Mouse (Mus musculus) kidney, adult 2 months (tissue): ENCODE data around the gene Arpc1b. TPM values are rescaled to one million over a fixed set of nuclear protein-coding genes. Genes with fewer than 3 reads are reported as not detected.
"Not testable (repeated sequence)": the region's sequence is repeated elsewhere in the genome, so short reads cannot be mapped to it uniquely, and the experiment has no call there.

Experiments
- DNase-seq: peaks from one replicate; pipeline ENCODE4 v3.0.0; 2021
- H3K27ac ChIP-seq: fragments of 200-500 bp; 2 replicates; pipeline ENCODE4 v1.5.1; 2012; ENCODE audit warnings: low read depth, low read length, control low read depth, inconsistent platforms; ENCODE audit not compliant: insufficient read depth
- H3K27me3 ChIP-seq: fragments of 200-500 bp; replicated peaks from 2 replicates; pipeline ENCODE4 v1.6.1; 2012; ENCODE audit warnings: mild to moderate bottlenecking, moderate library complexity, low read length, inconsistent platforms; ENCODE audit not compliant: control insufficient read depth, insufficient read depth
- H3K36me3 ChIP-seq: fragments of 200-500 bp; 2 replicates; pipeline ENCODE4 v1.6.1; 2012; ENCODE audit warnings: mild to moderate bottlenecking, moderate library complexity, low read length, inconsistent platforms; ENCODE audit not compliant: control insufficient read depth, insufficient read depth
- H3K4me1 ChIP-seq: fragments of 200-500 bp; 2 replicates; pipeline ENCODE4 v1.6.1; 2011; ENCODE audit warnings: low read length; ENCODE audit not compliant: control insufficient read depth, insufficient read depth
- H3K4me3 ChIP-seq: fragments of 200-500 bp; 2 replicates; pipeline ENCODE4 v1.5.1; 2011; ENCODE audit warnings: mild to moderate bottlenecking, low read depth, low read length, control low read depth; ENCODE audit not compliant: insufficient read depth
- CTCF ChIP-seq: fragments of 200-500 bp; conservative IDR thresholded peaks from 2 replicates; pipeline ENCODE4 v1.5.1; 2011; ENCODE audit warnings: low read depth, mild to moderate bottlenecking, control low read depth, low read length, moderate library complexity, mixed read lengths; ENCODE audit not compliant: insufficient read depth, insufficient read length
- POLR2A ChIP-seq: fragments of 200-500 bp; IDR thresholded peaks from one replicate; pipeline ENCODE4 v1.6.1; 2011; ENCODE audit warnings: low read depth, low read length, control low read depth
- WGBS: fragments of 180-500 bp; shearing (Covaris S2); methylation state at CpG from one replicate; pipeline ENCODE4 v1.1.7; 2018; 5-methylcytosine and 5-hydroxymethylcytosine counted together
- polyA plus RNA-seq: library from polyadenylated mRNA; depleted of rRNA; stranded (reverse); fragments of >200 nt; gene quantifications from 2 replicates; pipeline ENCODE4 v1.2.3, GENCODE M21; 2012

Arpc1b gene
- polyA plus RNA-seq, 1 experiment: 193 TPM

DNA sequence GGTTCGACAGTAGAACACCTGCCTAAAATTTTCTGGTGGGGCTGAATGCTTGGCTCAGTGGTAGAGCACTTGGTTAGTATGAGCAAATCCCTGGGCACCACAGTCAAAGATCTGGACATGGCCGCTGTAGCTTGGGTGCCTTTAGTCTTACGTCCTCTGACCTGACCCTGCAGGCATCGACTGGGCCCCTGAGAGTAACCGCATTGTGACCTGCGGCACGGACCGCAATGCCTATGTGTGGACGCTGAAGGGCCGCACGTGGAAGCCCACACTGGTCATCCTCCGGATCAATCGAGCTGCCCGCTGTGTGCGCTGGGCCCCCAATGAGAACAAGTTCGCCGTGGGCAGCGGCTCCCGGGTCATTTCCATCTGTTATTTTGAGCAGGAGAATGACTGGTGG, 9.4 kb downstream of the Arpc1b start:
- no peak for DNase-seq
- no peaks in the 10 kb centered on the region for H3K4me1 ChIP-seq
- no peaks in the 10 kb centered on the region for H3K36me3 ChIP-seq
- TF ChIP-seq POLR2A (no peak), CTCF (no peak)
- no peak overlapping the region for H3K27ac ChIP-seq
- H3K27me3 ChIP-seq: no peaks in the 10 kb centered on the region
- 93% methylated on average over 19 of the region's 19 CpGs for WGBS
- no peak overlapping the region for H3K4me3 ChIP-seq

DNA sequence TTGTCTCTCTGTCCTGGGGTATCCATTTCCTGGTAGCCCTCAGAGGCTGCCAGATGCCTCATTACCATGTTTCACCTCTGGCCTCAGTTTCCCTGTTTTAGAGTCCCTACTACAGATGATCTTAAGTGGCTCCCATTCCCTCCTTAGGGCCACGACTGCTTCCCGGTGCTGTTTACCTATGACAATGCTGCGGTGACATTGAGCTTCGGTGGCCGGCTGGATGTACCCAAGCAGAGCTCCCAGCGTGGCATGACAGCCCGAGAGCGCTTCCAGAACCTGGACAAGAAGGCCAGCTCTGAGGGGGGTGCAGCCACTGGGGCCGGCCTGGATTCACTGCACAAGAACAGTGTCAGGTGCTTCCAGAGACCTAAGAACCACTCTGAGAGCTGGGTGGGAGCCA, 12.6 kb downstream of the Arpc1b start:
- no peak overlapping the region for H3K4me3 ChIP-seq
- DNase-seq: no peak
- WGBS: 93% methylated on average over 9 of the region's 9 CpGs
- H3K36me3 ChIP-seq: peaks cover 5% of the 10 kb centered on the region; the same call in 1 of the 2 replicates
- no peak for TF ChIP-seq CTCF
- no peak for TF ChIP-seq POLR2A
- no peaks in the 10 kb centered on the region for H3K4me1 ChIP-seq
- H3K27me3 ChIP-seq: no peaks in the 10 kb centered on the region
- H3K27ac ChIP-seq: no peak overlapping the region

DNA sequence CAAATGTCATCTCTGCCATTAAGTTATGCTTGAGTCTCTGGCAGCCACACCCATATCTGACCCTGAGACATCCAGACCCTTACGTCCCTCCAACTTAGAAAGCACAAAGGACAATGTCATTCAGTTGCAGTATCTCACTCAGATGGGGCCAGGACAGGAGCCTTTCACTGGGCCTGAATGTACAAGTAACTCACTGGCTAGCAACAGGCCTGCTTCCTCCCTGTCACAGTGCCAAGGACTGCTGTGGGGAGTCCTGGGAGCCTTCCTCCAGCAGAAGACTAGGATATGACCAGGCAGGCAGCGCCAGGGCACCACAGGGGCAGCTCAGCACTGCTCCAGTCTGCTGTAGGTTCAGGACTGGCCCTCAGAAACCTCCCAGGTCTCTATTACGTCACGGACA, 15.1 kb downstream of the Arpc1b start:
- no peak for TF ChIP-seq CTCF
- no peak for TF ChIP-seq POLR2A
- peaks cover 8% of the 10 kb centered on the region for H3K36me3 ChIP-seq
- no peak overlapping the region for H3K27ac ChIP-seq
- no peaks in the 10 kb centered on the region for H3K27me3 ChIP-seq
- no peak overlapping the region for H3K4me3 ChIP-seq
- 80% methylated on average over 4 of the region's 4 CpGs for WGBS
- peak; percentile 38 for DNase-seq
- H3K4me1 ChIP-seq: no peaks in the 10 kb centered on the region

DNA sequence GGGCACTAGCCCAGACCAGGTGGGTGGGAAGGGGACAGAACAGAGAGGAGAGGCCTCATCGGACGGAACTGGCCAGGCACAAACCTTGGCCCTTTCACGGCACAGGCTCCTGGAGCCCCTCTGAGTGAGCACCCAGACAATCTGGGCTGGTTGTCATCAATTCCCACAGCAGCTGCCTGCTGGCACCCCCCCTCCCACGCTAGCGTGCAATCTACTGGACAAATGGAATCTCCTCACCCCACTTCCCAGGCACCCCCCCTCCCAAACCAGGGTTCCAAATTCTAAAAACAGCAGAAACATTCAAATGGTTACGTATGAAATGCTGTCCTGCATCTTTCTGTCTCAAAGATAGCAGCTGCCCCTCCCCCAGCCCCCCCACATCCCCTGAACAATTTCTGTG, 15.8 kb downstream of the Arpc1b start:
- not testable (repeated sequence) for DNase-seq, H3K4me3 ChIP-seq, H3K4me1 ChIP-seq, H3K36me3 ChIP-seq, H3K27ac ChIP-seq, H3K27me3 ChIP-seq
- WGBS: 89% methylated on average over 6 of the region's 6 CpGs

DNA sequence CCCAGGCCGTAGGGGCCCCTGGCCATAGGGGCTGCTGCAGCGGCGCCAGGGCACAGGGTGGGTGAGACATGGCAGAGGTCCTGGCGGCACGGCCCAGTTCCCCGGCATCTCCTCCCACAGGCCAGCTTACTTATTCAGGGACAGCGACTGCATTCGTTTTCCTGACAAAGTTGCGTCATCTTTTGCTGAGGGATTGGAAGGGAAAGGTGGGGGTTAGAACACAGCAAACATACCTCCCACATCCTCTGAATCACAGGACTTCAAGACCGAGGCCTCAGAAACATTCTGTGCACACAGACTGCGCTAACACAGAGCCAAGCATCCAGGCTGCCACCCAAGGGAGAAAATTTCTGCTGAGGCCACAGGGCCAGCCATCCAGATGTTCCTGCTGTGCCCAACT, 16.2 kb downstream of the Arpc1b start:
- no peak overlapping the region for H3K4me3 ChIP-seq
- H3K27ac ChIP-seq: no peak overlapping the region
- H3K36me3 ChIP-seq: peaks cover 8% of the 10 kb centered on the region
- no peak for TF ChIP-seq CTCF
- no peak for DNase-seq
- 73% methylated on average over 11 of the region's 11 CpGs for WGBS
- no peaks in the 10 kb centered on the region for H3K27me3 ChIP-seq
- no peaks in the 10 kb centered on the region for H3K4me1 ChIP-seq

DNA sequence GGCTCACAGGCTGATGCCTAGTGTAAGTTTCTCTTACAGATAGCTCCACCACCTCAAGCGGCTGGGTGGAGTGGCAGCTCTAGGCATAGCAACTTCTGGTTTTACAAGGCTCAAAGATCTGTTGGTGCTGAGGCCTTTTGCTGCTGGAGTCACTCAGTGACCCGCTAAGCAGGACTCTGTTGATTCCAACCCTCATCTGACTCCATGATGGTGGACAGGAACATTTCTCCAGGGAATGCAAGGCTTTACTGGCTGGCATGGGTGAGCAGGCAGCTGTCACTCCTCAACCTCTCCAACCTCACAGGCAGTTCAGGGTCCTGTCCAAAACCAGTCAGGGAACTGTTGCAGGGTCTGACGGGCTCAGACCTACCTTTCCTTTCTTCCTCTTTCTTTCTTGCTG, 17.0 kb downstream of the Arpc1b start:
- H3K27ac ChIP-seq: no peak overlapping the region
- no peaks in the 10 kb centered on the region for H3K27me3 ChIP-seq
- H3K4me1 ChIP-seq: no peaks in the 10 kb centered on the region
- no peak for DNase-seq
- 84% methylated on average over 3 of the region's 3 CpGs for WGBS
- H3K4me3 ChIP-seq: no peak overlapping the region
- H3K36me3 ChIP-seq: peaks cover 8% of the 10 kb centered on the region
- TF ChIP-seq POLR2A (no peak), CTCF (no peak)

DNA sequence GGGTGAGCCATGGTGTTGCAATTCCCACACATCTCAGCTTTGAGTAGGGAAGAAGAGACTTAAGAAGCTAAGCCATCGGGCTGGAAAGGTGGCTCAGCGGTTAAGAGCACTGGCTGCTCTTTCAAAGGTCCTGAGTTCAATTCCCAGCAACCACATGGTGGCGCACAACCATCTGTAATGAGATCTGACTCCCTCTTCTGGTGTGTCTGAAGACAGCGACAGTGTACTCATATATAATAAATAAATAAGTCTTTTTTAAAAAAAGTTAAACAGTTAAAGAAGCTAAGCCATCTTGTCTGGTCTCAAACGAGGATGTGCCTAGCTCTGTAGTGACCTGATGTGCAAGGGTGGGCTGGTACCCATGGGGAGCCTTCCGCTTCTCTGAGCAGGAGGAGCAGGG, 19.3 kb downstream of the Arpc1b start:
- H3K4me3 ChIP-seq, H3K27me3 ChIP-seq, DNase-seq, H3K4me1 ChIP-seq, H3K36me3 ChIP-seq, H3K27ac ChIP-seq: not testable (repeated sequence)
- WGBS: 91% methylated on average over 6 of the region's 6 CpGs

DNA sequence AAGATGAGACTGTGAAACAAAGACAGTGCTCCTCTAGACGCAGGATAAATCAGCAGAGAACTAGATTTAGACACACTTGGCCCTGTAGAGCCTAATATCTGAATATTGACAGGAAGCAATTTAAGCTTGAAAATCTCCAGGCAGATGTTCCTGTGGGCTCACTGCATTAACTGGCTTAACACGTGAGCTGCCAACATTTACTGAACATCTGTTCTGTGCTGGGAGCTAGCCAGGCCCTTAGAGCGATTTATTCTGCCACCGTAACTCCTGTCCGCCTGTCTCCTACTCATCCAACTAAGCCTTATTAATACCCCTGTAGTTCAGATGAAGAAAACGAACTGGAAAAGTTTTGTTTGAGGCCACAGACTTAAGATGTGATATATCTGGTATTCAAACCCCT, 24.8 kb downstream of the Arpc1b start:
- Histone ChIP-seq H3K27me3 (no peaks in the 10 kb centered on the region), H3K4me1 (peaks cover 8% of the 10 kb centered on the region; the same call in 1 of the 2 replicates), H3K27ac (no peak overlapping the region), H3K4me3 (peak overlapping the region; percentile 93), H3K36me3 (no peaks in the 10 kb centered on the region; the same call in 1 of the 2 replicates)
- WGBS: 3% methylated on average over 6 of the region's 6 CpGs
- DNase-seq: no peak
- TF ChIP-seq CTCF: no peak
- TF ChIP-seq POLR2A: no peak
